27 mouse cellular contexts compared by ENCODE assay signal in the genomic region with DNA sequence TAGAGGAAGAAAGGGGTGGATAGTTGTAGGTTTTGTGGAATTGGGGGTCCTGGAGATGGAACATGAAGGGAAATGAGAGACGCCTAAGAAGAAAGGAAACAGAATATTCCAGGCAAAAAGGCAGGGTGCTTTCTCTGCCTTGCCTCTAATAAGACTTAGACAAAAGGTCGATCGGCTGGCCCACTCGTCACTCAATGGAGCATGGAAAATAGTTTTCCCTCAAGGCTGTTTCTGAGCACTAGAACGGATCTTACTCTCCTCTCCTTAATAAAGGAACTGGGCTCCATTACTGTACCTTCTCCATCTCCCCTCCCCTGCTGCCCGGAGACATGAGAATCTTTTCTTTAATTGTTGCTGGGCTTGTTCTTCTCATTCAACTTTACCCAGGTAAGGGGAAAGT. TPM values are rescaled to one million over a fixed set of nuclear protein-coding genes. Genes with fewer than 3 reads are reported as not detected.
"Had no signal": no experiment of that assay in that cellular context is flagged by ENCODE, and none has a peak within 500 bp of the region (broad histone marks: within the 10 kb centered on the region; RNA-seq: fewer than 3 reads in every experiment).

TSS of gene Defb13 (plus strand) at position 301 of the 400 bp plus-strand sequence.

- H3K4me2 ChIP-seq: lung, embryonic 14.5 days; midbrain, embryonic 12.5 days; neural tube, embryonic 13.5 days; neural tube, embryonic 15.5 days had no signal

- H3K9ac ChIP-seq: lung, embryonic 14.5 days; midbrain, embryonic 12.5 days; neural tube, embryonic 13.5 days; neural tube, embryonic 15.5 days had no signal

- H3K27me3 ChIP-seq: midbrain, embryonic 12.5 days; neural tube, embryonic 13.5 days; neural tube, embryonic 15.5 days had no signal

- H3K4me3 ChIP-seq: midbrain, embryonic 10.5 days; midbrain, embryonic 12.5 days; myocyte; neural tube, embryonic 13.5 days; neural tube, embryonic 15.5 days had no signal

- H3K4me1 ChIP-seq: midbrain, embryonic 10.5 days; midbrain, embryonic 12.5 days; neural tube, embryonic 13.5 days; neural tube, embryonic 15.5 days had no signal

- DNase-seq: lung, adult 18-20 months; lung, embryonic 14.5 days; lung, postnatal 10 days; lung, postnatal 4 days; midbrain, embryonic 14.5 days; right cerebral cortex, adult 18-20 months; right cerebral cortex, postnatal 25 days; right cerebral cortex, postnatal 4 days; spleen, adult 18-20 months; thymus, adult 18-20 months; thymus, postnatal 14 days; thymus, postnatal 36 days had no signal

- H3K27ac ChIP-seq: midbrain, embryonic 10.5 days; midbrain, embryonic 12.5 days; neural tube, embryonic 13.5 days; neural tube, embryonic 15.5 days had no signal

- H3K36me3 ChIP-seq: midbrain, embryonic 10.5 days; midbrain, embryonic 12.5 days; neural tube, embryonic 13.5 days; neural tube, embryonic 15.5 days had no signal

- H3K9me3 ChIP-seq: midbrain, embryonic 10.5 days; midbrain, embryonic 12.5 days; neural tube, embryonic 13.5 days; neural tube, embryonic 15.5 days had no signal

- ATAC-seq: midbrain, embryonic 16.5 days had no signal

RNA-seq across cellular contexts. Expression of gene Defb13, which starts in this region (rescaled TPM):
- total RNA-seq: megakaryocyte, adult 5-6 weeks; megakaryocyte-erythroid progenitor cell, adult 5-6 weeks had no signal
- polyA plus RNA-seq: liver, embryonic 16.5 days; lung, embryonic 14.5 days; lung, embryonic 16.5 days; midbrain, embryonic 10.5 days; midbrain, embryonic 12.5 days; midbrain, embryonic 14.5 days; midbrain, embryonic 16.5 days; myocyte; neural tube, embryonic 11.5 days; neural tube, embryonic 13.5 days; neural tube, embryonic 15.5 days; small intestine, adult 2 months; stomach, embryonic 14.5 days; stomach, embryonic 16.5 days; thymus, postnatal 0 days had no signal
